ENCODE assay signal across 7 mouse cellular contexts in the genomic region with DNA sequence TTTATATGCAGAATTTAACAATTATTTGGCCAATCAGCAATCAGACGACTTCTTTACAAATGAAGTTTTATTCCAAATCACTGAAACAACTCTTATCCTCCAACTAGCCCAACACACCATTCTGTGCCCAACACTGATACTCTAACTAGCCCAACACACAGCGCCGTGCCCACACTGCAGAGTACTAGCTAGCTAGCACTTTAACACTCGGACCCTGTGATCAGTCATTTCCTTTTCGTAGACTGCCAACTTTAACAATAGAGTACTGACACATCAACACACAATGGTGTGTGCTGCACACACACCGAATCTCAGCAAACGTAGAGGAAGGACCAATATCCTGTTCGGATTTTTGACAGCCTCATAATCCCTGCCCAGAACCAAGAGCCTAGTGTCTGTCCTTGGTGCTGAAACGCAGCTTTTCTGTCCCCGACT. TPM values are rescaled to one million over a fixed set of nuclear protein-coding genes. Genes with fewer than 3 reads are reported as not detected.
DNase-seq lines count a peak whose midpoint lies in the region; ATAC-seq and TF ChIP-seq lines count a peak whose summit lies in the region.

No protein-coding gene starts in this region.

- 0 out of 2 replicates have a peak, but pooled peaks have one; percentile 37 for ATAC-seq in heart, embryonic 16.5 days (replicated peaks; ENCODE audit: extremely low read depth, insufficient read depth, low FRiP score)
- ATAC-seq in midbrain, embryonic 16.5 days = peak; percentile 15; the same call in 1 of the 2 replicates

- peak overlapping the region; percentile 95 for H3K4me3 ChIP-seq in left cerebral cortex, adult 2 months
- peak overlapping the region; percentile 61 for H3K4me3 ChIP-seq in heart, embryonic 16.5 days (ENCODE audit: low read length)
- peak overlapping the region; percentile 91 for H3K4me3 ChIP-seq in midbrain, embryonic 16.5 days (ENCODE audit: low read depth, low read length)

- H3K27me3 ChIP-seq in heart, embryonic 16.5 days (ENCODE audit: control insufficient read depth, insufficient read depth, low read length) = peaks cover 27% of the 10 kb centered on the region
- H3K27me3 ChIP-seq in midbrain, embryonic 16.5 days (ENCODE audit: control insufficient read depth, insufficient read depth, low read depth, low read length) = no peaks in the 10 kb centered on the region

- WGBS in heart, embryonic 16.5 days = 21% methylated on average over 10 of the region's 10 CpGs
- 11% methylated on average over 10 of the region's 10 CpGs for WGBS in midbrain, embryonic 16.5 days

- peak in 1 of 2 experiments; percentile 17 for DNase-seq in left cerebral cortex, adult 2 months (ENCODE audit: extremely low spot score in 1 of 2, low spot score in 2 of 2)
- DNase-seq in left cerebral cortex, adult 11 months (ENCODE audit: low spot score) = no peak
- DNase-seq in embryo, embryonic 11 days = peak; percentile 80
- DNase-seq in kidney, postnatal 4 days = peak; percentile 73 to 80
- DNase-seq in adrenal gland, adult (ENCODE audit: inconsistent age in 2 of 2, low spot score in 1 of 2) = no peak

- intact Hi-C loops in left cerebral cortex, adult 2 months (cut with DNase I) = loop anchor here (2.0 to 10.0 kb wide), 4 partner anchors 51 to 617 kb away; no protein-coding TSS in a partner anchor

- H3K4me1 ChIP-seq in heart, embryonic 16.5 days (ENCODE audit: control insufficient read depth, insufficient read depth, low read length) = 0 out of 2 replicates have a peak, but pooled peaks cover 9% of the 10 kb centered on the region
- H3K4me1 ChIP-seq in midbrain, embryonic 16.5 days (ENCODE audit: control insufficient read depth, insufficient read depth, low read length) = peaks cover 22% of the 10 kb centered on the region

- peak overlapping the region; percentile 94 for H3K4me2 ChIP-seq in heart, embryonic 16.5 days (ENCODE audit: low read depth, low read length)
- H3K4me2 ChIP-seq in midbrain, embryonic 16.5 days (ENCODE audit: low read length) = peak overlapping the region; percentile 69

- TF ChIP-seq CTCF in left cerebral cortex, adult 2 months (IDR thresholded peaks at IDR 0.05) = no peak

- H3K27ac ChIP-seq in left cerebral cortex, adult 2 months = peak overlapping the region; percentile 97
- no peak overlapping the region for H3K27ac ChIP-seq in heart, embryonic 16.5 days (ENCODE audit: low read length)
- H3K27ac ChIP-seq in midbrain, embryonic 16.5 days (ENCODE audit: low read length) = peak overlapping the region; percentile 97

- no peak overlapping the region for H3K9ac ChIP-seq in heart, embryonic 16.5 days (ENCODE audit: low read length)
- peak overlapping the region; percentile 97 for H3K9ac ChIP-seq in midbrain, embryonic 16.5 days (ENCODE audit: low read depth, low read length)

- no peaks in the 10 kb centered on the region for H3K36me3 ChIP-seq in heart, embryonic 16.5 days (ENCODE audit: control insufficient read depth, insufficient read depth)
- no peaks in the 10 kb centered on the region for H3K36me3 ChIP-seq in midbrain, embryonic 16.5 days (ENCODE audit: control insufficient read depth, insufficient read depth, low read length)

- no peaks in the 10 kb centered on the region for H3K9me3 ChIP-seq in heart, embryonic 16.5 days (replicated peaks; ENCODE audit: control insufficient read depth, low read length)
- H3K9me3 ChIP-seq in midbrain, embryonic 16.5 days (replicated peaks; ENCODE audit: control insufficient read depth, low read length, poor library complexity, severe bottlenecking) = no peaks in the 10 kb centered on the region

RNA-seq across cellular contexts. Expression of a gene that starts 57.7 kb away (rescaled TPM):
- 100 to 1,000 TPM; 212 to 221 TPM for total RNA-seq in left cerebral cortex, adult 2 months (2021)
- 0.84 and 1.0 TPM in 2 replicates for polyA plus RNA-seq in heart, embryonic 16.5 days (2015; fragmentation: Nextera tagmentation; extraction: Ambion mirVana)
- 292 and 327 TPM in 2 replicates for polyA plus RNA-seq in midbrain, embryonic 16.5 days (2015; fragmentation: Nextera tagmentation; extraction: Ambion mirVana)

Comparison
In these comparisons a context has a peak if more than half of its experiments do, and no peak if none do; other contexts are left out.
1. DNase-seq: peak in embryo, embryonic 11 days (single experiment) and kidney, postnatal 4 days (2 of 2); none in left cerebral cortex, adult 11 months (single experiment) and adrenal gland, adult (0 of 2).
2. RNA of a gene that starts 57.7 kb away (polyA plus RNA-seq): 292 to 327 TPM in midbrain, embryonic 16.5 days; 0.84 to 1.0 TPM in heart, embryonic 16.5 days; every median in the first group is over 100 times any median in the second.
3. Peak in every context shown above with its lines, with median percentiles within 50 percentile points of each other: H3K4me3 ChIP-seq.